Mouse (Mus musculus) brain, embryonic 14.5 days (tissue): ENCODE data around the gene Arpc5l.

Experiments used
- CTCF ChIP-seq: fragments of 200-500 bp; IDR thresholded peaks from 2 replicates; pipeline ENCODE4 v1.5.1; 2012; ENCODE audit warnings: inconsistent platforms, mild to moderate bottlenecking, moderate library complexity, borderline replicate concordance; ENCODE audit not compliant: insufficient read depth, insufficient read length; ENCODE audit errors: extremely low read depth
- POLR2A ChIP-seq: fragments of 200-500 bp; IDR thresholded peaks from 2 replicates; pipeline ENCODE4 v1.6.1; 2012; ENCODE audit warnings: mild to moderate bottlenecking, inconsistent platforms, borderline replicate concordance; ENCODE audit not compliant: poor library complexity, insufficient read depth, insufficient read length, severe bottlenecking; ENCODE audit errors: extremely low read depth

DNA sequence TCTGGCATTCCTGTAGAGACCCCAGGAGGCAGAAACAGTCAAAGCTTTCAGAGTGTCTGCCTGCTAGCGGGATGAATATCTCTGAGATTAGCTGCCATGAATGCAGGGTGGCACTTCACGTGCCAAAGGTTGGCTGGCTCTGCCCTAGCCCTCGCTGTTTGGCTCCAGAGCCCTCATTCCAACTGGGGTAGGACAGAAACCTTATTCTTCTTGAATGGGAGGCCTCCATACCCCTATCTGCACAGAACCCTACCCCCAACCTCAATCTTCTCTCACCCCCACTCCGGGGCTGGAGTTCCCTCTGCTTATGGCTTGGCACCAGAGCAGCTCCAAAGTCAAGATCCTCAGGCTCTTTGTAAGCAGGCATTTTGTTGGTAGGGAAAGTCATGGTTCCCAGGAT, 27.3 kb upstream of the Arpc5l start:
- TF ChIP-seq POLR2A: no peak
- no peak for TF ChIP-seq CTCF
